Mouse (Mus musculus) telencephalon, adult 2 months (tissue): ENCODE data around the gene Prkd3.
A peak's percentile ranks its signal among the peaks of the same experiment; 100 is the strongest.

Experiments
- DNase-seq: peaks from one replicate; pipeline ENCODE4 v3.0.0-alpha.2; 2011; ENCODE audit warnings: low read depth, low spot score

Gene Prkd3

DNA sequence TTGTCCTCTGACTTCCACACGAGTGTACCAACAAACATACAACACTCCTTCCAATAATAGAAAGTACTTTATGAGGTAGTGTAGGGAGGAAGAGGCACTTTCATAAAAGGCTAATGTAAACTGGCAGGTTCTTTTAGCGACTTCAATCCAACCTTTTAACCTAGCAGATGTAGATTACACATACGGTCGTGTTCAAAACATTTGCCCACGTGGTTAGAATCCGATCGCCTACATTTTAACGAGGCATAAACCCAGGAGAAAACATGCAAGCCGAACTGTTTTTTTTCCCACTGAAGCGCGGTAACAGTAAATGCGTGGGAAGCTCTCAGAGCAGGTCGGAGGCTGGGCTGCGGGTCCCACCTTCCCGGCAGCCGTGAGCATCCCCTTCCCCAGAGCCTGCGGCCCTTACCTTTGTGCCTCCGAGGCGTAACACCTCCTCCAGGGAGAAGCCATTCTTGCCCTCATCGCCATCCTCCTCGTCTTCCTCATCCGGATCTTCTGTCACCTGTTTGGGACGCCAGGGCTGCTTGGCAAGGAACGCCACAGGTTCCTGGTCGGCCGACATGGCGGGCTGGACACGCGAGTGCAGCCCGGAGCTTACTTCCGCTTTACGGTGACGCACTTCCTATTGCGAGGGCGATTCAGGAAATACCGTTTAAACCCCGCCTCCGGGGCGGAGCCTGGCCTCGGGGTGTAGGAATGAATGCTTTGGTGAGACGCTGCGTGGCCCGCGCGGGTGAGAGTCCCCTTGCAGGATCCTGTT, 84.0 kb downstream of the Prkd3 start, which contains the start of the genes Cebpz and Ndufaf7:
Gene Cebpz, minus strand, starts transcription at position 601 of the 763 bp plus-strand sequence.
Gene Ndufaf7, plus strand, starts transcription at position 671 of the 763 bp plus-strand sequence.
- peak; percentile 97 for DNase-seq

DNA sequence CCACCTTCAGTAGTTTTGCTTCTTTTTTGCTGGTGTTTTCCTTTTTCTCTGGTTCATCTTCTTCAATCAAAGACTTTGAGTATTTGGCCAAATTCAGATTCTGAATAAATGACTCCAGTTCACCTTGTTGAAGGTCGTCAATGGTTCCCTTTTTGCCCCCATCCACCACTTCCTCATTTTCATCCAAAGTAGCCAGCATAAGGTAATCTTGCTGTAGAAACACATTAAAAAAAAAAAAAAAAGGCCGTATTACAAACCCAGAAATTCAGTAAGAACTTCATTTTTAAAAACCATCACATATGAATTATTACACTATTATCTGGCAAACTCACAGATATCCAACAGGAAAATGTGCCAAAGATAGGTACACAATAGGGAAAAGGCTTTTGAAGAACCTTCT, 84.8 kb downstream of the Prkd3 start:
- DNase-seq, result no peak

DNA sequence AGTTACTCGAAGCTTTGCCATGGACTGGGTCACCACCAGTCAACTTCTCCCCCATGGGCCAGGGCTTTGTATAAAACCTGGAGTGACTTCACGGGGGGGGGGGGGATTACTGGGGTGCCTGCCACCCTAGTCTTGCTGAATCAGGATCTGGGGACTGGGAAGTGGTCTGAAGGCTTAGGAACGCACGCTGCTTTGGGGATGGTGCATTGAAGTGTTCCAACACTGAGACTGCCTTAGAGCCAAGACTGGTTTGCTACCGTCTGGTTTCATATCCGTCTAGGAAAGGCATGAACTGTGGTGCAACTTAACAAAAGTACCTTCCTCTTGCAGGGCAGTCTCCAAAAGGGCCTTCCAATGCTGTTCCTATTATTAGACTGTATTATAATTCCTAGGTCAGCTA, 102.9 kb downstream of the Prkd3 start:
- peak; percentile 44 for DNase-seq

DNA sequence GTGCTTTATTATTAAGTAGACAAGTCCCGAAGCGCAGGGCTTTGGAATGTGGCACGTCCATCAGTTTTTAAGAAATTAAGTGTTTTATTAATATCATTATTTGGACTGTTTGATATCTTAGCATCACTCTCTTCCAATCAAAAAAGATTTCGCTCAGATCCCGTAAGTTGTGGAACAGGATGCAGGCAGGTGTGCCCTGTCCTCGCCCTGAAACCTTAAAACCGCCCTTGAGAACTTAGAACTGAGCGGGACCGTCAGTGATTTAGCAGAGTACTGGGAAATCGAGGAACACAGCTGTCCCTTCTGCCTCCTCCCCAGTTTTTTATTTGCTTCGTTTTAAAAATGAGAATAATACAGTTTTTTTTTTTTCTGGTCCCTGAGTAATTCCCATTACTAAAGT, 103.7 kb downstream of the Prkd3 start:
- no peak for DNase-seq

DNA sequence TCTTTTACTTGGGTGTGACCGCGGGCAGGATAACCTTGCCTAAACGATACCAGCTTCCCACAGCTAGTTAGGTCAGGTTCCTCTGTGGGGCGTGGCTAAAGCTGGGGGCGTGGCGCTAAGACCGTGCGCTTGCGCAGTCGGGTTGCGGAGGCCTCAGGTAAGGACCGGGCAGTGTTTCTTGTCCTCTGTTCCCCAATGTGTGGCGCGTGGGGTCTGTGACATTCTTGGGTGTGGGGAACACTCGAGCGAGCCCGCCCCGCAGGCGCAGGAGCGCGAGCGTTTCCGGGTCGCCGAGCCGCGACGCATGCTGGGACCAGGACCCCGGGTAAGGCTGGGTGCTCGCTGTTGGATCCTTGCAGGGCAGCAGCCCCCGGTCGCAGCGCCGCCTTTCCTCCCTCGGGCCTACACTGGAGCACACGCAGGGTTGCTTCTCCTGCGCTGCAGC, 104.2 kb downstream of the Prkd3 start, which contains the start of gene Cebpzos:
Gene Cebpzos, plus strand, starts transcription at position 132 of the 445 bp plus-strand sequence.
- DNase-seq, result peak; percentile 87

DNA sequence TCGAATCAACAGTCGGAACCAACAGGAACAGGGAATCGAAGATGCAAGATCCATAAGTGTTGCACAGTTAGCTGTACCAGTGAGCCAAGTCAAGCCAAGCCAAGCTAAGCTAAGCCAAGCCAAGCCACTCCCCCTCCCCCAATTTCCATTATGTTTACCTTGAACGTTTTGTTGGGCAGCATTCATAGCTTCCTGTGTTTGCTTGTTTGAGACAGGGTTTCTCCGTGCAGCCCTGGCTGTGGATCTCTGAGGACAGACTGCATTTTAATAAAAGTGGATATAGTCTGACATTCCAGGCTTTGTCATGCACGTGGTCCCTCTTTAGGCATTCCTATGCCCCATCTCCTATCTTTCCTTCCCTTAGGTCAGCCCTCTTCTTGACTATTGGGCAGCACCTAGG, 104.8 kb downstream of the Prkd3 start:
- DNase-seq, result no peak

DNA sequence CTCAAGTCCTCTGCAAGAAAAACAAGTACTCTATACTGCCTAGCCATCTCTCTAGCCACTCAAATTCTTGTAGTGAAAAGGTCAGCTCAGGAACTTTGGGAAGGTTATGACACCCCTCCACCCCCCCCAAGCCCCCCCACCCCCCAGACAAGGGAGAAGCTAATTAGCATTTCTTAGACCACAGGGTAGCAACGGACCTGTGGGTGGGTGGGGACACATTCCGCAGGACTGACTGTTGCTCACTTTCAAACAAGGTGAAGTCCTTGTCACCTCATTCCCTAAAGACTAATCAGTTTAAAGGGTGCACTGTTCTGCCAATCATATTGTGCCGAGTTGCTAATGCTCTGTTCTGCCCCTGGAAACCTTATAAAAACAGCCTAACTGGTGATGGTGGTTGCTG, 106.7 kb downstream of the Prkd3 start:
- no peak for DNase-seq

DNA sequence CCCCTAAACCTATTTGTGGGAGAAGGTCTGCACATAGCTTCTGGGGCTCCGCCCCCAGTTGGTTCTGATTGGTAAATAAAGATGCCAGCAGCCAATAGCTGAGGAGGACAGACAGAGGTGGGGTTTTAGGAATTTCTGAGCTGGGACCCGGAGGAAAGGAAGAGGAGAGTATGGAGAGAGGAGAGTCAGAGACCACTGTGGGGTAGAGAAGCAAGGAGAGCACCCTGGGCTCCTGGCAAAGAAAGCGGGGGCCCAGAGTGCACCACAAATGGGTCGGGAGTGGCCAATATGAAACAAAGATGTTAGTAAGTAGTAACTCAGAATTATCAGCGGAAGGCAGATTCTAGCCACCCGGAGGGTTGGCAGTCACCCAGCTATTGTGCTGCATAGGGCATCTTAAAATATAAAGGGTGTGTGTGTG, 107.7 kb downstream of the Prkd3 start:
- DNase-seq, result no peak

DNA sequence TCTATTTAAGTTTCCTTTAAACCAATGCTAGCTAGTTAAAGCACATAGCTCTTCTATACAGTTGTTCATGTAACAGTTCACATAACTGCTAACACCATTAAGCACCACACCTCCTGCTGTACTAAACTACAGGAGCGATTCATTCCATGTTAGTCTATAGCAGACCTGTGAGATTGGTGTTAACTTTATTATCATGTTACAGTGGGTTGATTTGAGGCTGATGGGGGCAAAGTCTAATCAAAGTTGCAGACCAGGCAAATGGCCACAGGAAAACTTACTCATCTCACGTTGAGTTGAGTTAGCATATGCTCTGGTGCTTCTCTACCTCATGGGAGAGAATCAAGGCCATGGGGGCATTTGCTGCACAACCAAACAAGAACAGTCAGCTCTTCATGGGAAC, 111.2 kb downstream of the Prkd3 start:
- no peak for DNase-seq

DNA sequence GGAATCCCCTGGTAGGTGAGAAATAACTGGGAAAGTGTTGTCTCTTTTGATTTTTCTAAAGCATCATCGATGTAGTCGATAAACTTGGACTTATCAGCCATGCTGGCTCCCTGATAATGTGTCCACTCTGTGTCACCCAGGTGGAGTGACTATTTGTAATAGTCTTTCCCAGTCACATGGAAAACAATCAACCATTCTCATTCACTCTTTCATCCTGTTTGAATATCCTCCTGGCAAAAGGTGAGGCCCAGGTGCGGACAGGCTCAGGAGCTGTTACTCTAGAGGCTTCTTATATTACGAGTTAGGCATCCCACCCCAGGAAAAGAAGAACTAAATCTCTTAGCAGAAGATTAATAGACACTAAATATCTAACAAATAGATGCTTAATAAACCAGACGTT, 113.7 kb downstream of the Prkd3 start, which contains the start of gene Sult6b1:
Gene Sult6b1, minus strand, starts transcription at position 101 of the 400 bp plus-strand sequence.
- DNase-seq, result no peak

DNA sequence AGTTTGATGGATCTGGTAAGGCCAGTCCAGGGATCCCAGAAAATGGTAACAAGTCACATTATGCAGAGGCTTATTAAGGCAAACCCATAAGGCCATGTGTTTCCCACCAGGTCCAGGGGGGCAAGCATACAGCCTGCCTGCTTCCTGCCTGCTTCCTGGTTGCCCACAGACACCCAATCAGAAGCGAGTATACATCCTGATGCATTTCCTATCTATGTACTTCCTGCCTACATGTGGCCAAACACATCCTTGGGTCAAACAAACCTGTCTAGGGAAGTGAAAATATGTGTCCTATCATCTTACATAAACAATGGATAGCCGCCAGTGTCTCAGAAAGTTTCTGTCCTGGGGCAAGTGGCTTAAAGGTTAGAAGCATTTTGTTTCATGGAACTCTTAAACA, 117.5 kb downstream of the Prkd3 start:
- no peak for DNase-seq
